Mouse (Mus musculus): ENCODE data around the gene Lasp1. TPM values are rescaled to one million over a fixed set of nuclear protein-coding genes. Genes with fewer than 3 reads are reported as not detected.

The Lasp1 gene
- polyA plus RNA-seq, 1 experiment from 2014 or later = 123 TPM

DNA sequence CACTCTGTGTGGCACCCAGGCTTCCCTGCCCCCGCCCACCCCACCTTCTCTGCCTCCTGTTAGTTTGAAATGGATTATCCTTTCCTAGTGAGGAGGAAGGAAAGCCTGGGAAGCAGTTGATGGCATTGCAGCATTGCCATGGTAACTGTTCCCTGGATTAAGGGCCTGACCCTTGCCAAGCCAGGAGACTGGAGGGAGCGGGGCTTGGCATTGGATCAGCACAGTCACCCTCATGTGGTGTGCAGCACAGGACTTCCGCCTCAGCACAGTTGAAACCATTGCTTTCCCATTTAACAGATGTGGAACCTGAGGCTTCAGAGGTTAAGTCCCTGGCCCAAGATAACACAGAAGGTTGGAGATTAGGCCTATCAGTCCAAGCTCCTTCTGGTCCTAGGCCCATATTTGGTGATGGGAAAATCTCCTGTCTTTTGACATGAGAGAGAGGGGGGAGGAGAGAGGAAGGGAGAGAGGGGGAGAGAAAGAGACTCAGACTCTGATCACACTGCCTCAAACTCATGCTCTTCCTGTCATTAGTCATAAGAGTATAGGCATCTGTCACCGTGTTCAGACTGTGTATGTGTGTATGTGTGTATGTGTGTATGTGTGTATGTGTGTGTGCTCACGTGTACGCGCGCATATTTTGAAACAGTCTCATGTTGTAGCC is 22.7 kb downstream of the Lasp1 start:
- 93% methylated on average over 8 of the region's 8 CpGs for WGBS
- TF ChIP-seq CTCF (IDR thresholded peaks at IDR 0.05; ENCODE audit: low read depth) = no peak
- ATAC-seq (ENCODE audit: insufficient read depth) (no peak), DNase-seq (no peak)
- peaks cover 77% of the 10 kb centered on the region for H3K36me3 ChIP-seq (ENCODE audit: insufficient read depth)
- H3K4me1 ChIP-seq (ENCODE audit: insufficient read depth) = peaks cover 23% of the 10 kb centered on the region
- no peaks in the 10 kb centered on the region for H3K27me3 ChIP-seq (ENCODE audit: insufficient read depth, low read length)
- H3K27ac ChIP-seq (ENCODE audit: low read depth) = no peak overlapping the region
- H3K4me3 ChIP-seq (ENCODE audit: low read depth, low read length) = no peak overlapping the region
- H3K4me2 ChIP-seq = no peak overlapping the region
- no peak overlapping the region for H3K9ac ChIP-seq
- H3K9me3 ChIP-seq (ENCODE audit: low read depth, low read length) = no peaks in the 10 kb centered on the region

DNA sequence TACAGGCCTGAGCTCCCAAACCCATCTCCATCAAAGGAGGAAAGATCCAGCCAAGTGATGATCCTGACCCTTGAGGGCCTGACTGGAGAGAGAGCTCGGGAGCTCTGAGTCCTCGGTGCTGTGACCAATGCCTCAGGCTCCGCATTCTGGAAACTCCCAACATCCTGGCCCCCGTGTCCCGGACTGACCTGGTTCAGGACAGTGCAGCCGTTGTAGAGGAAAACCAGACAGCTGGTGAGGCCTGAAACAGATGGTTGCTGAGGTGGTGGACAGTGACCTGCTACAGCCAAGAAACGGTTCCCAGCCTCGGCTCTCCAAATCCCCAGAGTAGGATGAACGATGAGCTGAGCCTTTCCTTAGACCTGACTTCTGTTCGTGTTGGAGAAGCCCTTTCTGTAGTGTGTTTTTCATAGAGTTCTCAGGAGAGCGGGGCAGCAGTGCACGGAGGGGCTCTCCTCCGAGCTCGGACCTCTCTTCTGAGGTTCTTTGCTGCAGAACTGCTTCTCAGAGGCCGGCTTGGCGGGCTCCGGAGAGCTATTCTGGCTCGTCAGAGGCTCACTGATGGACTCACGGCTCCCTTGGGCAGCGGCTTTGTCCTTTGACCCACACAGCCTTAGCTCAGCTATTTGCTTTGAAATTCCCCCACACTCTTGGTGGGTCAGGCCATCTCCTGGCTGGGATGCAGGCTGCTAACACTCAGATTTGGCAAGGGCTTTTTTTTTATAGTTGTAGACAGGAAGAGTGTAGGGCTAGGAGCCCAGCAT is 24.2 kb downstream of the Lasp1 start:
- Histone ChIP-seq H3K27me3 (ENCODE audit: insufficient read depth, low read length) (no peaks in the 10 kb centered on the region), H3K9me3 (ENCODE audit: low read depth, low read length) (no peaks in the 10 kb centered on the region), H3K4me3 (ENCODE audit: low read depth, low read length) (no peak overlapping the region), H3K4me1 (ENCODE audit: insufficient read depth) (peaks cover 14% of the 10 kb centered on the region), H3K27ac (ENCODE audit: low read depth) (no peak overlapping the region), H3K9ac (no peak overlapping the region), H3K36me3 (ENCODE audit: insufficient read depth) (peaks cover 77% of the 10 kb centered on the region), H3K4me2 (no peak overlapping the region)
- ATAC-seq (ENCODE audit: insufficient read depth) (no peak), DNase-seq (no peak)
- TF ChIP-seq CTCF (IDR thresholded peaks at IDR 0.05; ENCODE audit: low read depth) = no peak
- 70% methylated on average over 20 of the region's 20 CpGs for WGBS

DNA sequence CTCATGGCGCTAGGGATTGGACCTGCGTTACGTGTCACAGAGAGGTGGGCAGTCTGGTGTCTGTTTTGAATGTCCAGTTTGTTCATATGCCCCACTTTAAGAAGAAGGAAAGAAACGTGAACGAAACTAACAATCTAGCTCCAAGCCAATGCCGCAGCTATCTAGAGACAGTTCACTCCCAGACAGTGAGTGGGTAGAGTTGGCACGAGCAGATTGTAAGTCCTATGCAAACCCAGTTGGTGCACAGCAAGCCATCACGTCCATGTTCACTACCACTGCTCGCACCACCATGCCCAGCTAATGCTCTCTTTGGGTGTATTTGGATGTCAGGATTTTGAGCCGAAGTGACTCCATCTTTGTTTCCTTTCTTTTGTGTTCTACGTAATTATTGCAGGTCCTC is 25.4 kb downstream of the Lasp1 start:
- WGBS = 92% methylated on average over 11 of the region's 11 CpGs
- ATAC-seq (ENCODE audit: insufficient read depth) = no peak
- H3K4me2 ChIP-seq = no peak overlapping the region

DNA sequence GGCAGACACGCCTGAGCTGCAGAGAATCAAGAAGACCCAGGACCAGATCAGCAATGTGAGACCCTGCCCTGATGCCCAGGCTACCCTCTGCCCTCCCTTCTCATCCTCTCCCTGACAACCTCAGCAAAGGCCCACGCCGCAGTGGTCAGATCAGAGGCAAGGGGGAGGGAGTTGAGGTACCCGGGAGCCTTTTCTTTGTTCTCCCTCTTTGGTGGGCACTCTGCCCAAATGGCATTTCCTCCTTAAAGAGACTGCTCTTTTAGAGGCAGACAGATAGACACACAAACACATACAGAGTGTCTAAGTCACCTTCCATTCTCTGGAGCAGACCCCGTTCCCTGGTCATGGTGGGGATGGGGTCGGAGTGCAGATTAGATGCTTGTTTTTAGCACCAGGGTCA is 26.1 kb downstream of the Lasp1 start:
- 58% methylated on average over 6 of the region's 6 CpGs for WGBS
- Histone ChIP-seq H3K4me3 (ENCODE audit: low read depth, low read length) (no peak overlapping the region), H3K27ac (ENCODE audit: low read depth) (no peak overlapping the region), H3K4me1 (ENCODE audit: insufficient read depth) (peaks cover 4% of the 10 kb centered on the region; the same call in 1 of the 2 replicates), H3K36me3 (ENCODE audit: insufficient read depth) (peaks cover 90% of the 10 kb centered on the region), H3K4me2 (no peak overlapping the region), H3K9ac (no peak overlapping the region), H3K27me3 (ENCODE audit: insufficient read depth, low read length) (no peaks in the 10 kb centered on the region), H3K9me3 (ENCODE audit: low read depth, low read length) (no peaks in the 10 kb centered on the region)
- DNase-seq (no peak), ATAC-seq (ENCODE audit: insufficient read depth) (no peak)
- TF ChIP-seq CTCF (IDR thresholded peaks at IDR 0.05; ENCODE audit: low read depth) = no peak

More for the DNA sequence above, 25.4 kb downstream of the Lasp1 start:
- H3K36me3 ChIP-seq (ENCODE audit: insufficient read depth) = peaks cover 83% of the 10 kb centered on the region
- DNase-seq = no peak
- no peak overlapping the region for H3K27ac ChIP-seq (ENCODE audit: low read depth)
- no peak for TF ChIP-seq CTCF (IDR thresholded peaks at IDR 0.05; ENCODE audit: low read depth)
- no peak overlapping the region for H3K4me3 ChIP-seq (ENCODE audit: low read depth, low read length)
- no peak overlapping the region for H3K9ac ChIP-seq
- no peaks in the 10 kb centered on the region for H3K9me3 ChIP-seq (ENCODE audit: low read depth, low read length)
- peaks cover 4% of the 10 kb centered on the region; the same call in 1 of the 2 replicates for H3K4me1 ChIP-seq (ENCODE audit: insufficient read depth)
- H3K27me3 ChIP-seq (ENCODE audit: insufficient read depth, low read length) = no peaks in the 10 kb centered on the region

DNA sequence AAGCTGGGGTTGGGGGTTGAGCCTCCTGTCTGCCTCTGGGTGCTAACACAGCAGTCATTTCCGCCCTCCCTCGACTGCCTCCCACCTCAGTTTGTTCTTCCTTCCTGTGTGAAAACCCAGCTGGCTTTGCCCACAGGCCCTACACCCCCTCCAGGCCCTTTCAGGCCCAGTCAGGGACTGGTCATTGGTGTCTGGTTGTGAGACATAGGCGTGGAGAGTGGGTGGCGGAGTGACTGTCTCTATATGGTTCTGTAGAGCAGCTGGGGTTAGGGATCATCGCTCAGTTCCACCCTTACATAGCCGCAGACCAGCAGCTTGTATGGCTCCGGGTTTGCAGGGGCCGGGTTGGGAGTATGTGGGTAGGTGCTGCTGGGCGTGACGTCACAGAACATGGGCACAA is 26.5 kb downstream of the Lasp1 start:
- Histone ChIP-seq H3K27me3 (ENCODE audit: insufficient read depth, low read length) (no peaks in the 10 kb centered on the region), H3K36me3 (ENCODE audit: insufficient read depth) (peaks cover 94% of the 10 kb centered on the region), H3K9ac (no peak overlapping the region), H3K9me3 (ENCODE audit: low read depth, low read length) (no peaks in the 10 kb centered on the region), H3K4me3 (ENCODE audit: low read depth, low read length) (no peak overlapping the region), H3K4me1 (ENCODE audit: insufficient read depth) (peaks cover 4% of the 10 kb centered on the region; the same call in 1 of the 2 replicates), H3K27ac (ENCODE audit: low read depth) (no peak overlapping the region), H3K4me2 (no peak overlapping the region)
- ATAC-seq (ENCODE audit: insufficient read depth) (no peak), DNase-seq (no peak)
- TF ChIP-seq CTCF (IDR thresholded peaks at IDR 0.05; ENCODE audit: low read depth) = no peak
- 86% methylated on average over 10 of the region's 10 CpGs for WGBS

DNA sequence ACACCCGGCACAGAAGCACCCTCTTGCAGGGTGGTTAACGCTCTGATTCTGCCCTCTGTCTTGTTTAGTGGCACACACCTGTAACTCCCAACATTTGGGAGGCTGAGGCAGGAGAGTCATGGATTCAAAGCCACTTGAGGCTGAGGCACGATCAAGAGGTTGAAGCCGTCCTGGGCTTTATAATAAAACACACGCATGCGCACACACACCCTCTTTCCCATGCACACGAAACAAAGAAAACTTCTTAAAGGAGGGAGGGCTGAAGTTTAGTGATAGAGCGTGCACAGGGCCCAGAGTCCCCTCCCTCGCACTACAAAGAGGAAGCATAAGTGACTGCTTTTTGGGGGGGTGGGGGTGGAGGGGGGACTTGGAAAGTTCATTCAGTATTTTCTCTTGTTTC is 27.2 kb downstream of the Lasp1 start:
- WGBS = 87% methylated on average over 9 of the region's 9 CpGs
- DNase-seq (no peak), ATAC-seq (ENCODE audit: insufficient read depth) (no peak)
- H3K36me3 ChIP-seq (ENCODE audit: insufficient read depth) = peaks cover 93% of the 10 kb centered on the region
- no peak overlapping the region for H3K9ac ChIP-seq
- H3K9me3 ChIP-seq (ENCODE audit: low read depth, low read length) = no peaks in the 10 kb centered on the region
- no peaks in the 10 kb centered on the region; the same call in 1 of the 2 replicates for H3K4me1 ChIP-seq (ENCODE audit: insufficient read depth)
- no peak overlapping the region for H3K4me3 ChIP-seq (ENCODE audit: low read depth, low read length)
- no peak overlapping the region for H3K27ac ChIP-seq (ENCODE audit: low read depth)
- H3K4me2 ChIP-seq = no peak overlapping the region
- TF ChIP-seq CTCF (IDR thresholded peaks at IDR 0.05; ENCODE audit: low read depth) = no peak
- no peaks in the 10 kb centered on the region for H3K27me3 ChIP-seq (ENCODE audit: insufficient read depth, low read length)

DNA sequence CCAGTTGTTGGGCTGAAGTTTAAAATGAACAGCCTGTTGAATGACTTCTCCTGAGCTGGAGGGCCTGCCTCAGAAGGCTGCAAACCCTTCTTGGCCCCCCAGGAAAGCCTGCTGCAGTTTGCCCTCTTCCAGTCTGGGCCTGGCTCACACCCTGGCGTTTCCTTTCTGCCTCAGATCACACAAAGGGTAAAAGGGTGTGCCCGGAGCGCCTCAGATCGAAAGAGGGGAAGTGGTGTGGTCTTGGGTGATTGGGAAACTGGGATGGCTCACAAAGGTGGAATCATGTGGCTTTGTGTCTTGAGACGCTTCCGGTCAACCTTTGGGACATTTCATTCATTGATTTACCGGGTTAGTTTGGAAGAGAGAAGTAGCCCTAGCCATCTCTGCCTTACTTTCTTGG is 27.6 kb downstream of the Lasp1 start:
- no peak for ATAC-seq (ENCODE audit: insufficient read depth)
- Histone ChIP-seq H3K4me3 (ENCODE audit: low read depth, low read length) (no peak overlapping the region), H3K4me2 (no peak overlapping the region), H3K4me1 (ENCODE audit: insufficient read depth) (no peaks in the 10 kb centered on the region; the same call in 1 of the 2 replicates), H3K36me3 (ENCODE audit: insufficient read depth) (peaks cover 88% of the 10 kb centered on the region), H3K9me3 (ENCODE audit: low read depth, low read length) (no peaks in the 10 kb centered on the region), H3K9ac (no peak overlapping the region), H3K27me3 (ENCODE audit: insufficient read depth, low read length) (no peaks in the 10 kb centered on the region), H3K27ac (ENCODE audit: low read depth) (no peak overlapping the region)
- no peak for TF ChIP-seq CTCF (IDR thresholded peaks at IDR 0.05; ENCODE audit: low read depth)
- 81% methylated on average over 7 of the region's 7 CpGs for WGBS
- DNase-seq = no peak

All from lung, embryonic 14.5 days (tissue).